Mouse (Mus musculus): ENCODE data around the gene Ergic1.

Gene Ergic1

GRCm38 (mm10) chr17:26600913-26601447 lies 39.7 kb downstream of the Ergic1 start:
- DNase-seq (ENCODE audit: low spot score), result no peak

- no peak for DNase-seq (ENCODE audit: low spot score)
Measured at GRCm38 (mm10) chr17:26601514-26601913, 40.2 kb downstream of the Ergic1 start.

GRCm38 (mm10) chr17:26601926-26602325 lies 40.6 kb downstream of the Ergic1 start:
- no peak for DNase-seq (ENCODE audit: low spot score)

- DNase-seq (ENCODE audit: low spot score), result peak; percentile 71
Measured at GRCm38 (mm10) chr17:26602371-26602885, 41.1 kb downstream of the Ergic1 start.

- DNase-seq (ENCODE audit: low spot score), result no peak
Measured at GRCm38 (mm10) chr17:26603311-26603710, 42.0 kb downstream of the Ergic1 start.

- peak; percentile 66 for DNase-seq (ENCODE audit: low spot score)
Measured at GRCm38 (mm10) chr17:26605636-26606035, 44.3 kb downstream of the Ergic1 start.

GRCm38 (mm10) chr17:26606516-26606915 lies 45.2 kb downstream of the Ergic1 start:
- DNase-seq (ENCODE audit: low spot score), result no peak

GRCm38 (mm10) chr17:26608348-26608747 lies 47.1 kb downstream of the Ergic1 start:
- DNase-seq (ENCODE audit: low spot score), result no peak

GRCm38 (mm10) chr17:26608877-26609276 lies 47.6 kb downstream of the Ergic1 start:
- DNase-seq (ENCODE audit: low spot score), result no peak

GRCm38 (mm10) chr17:26609820-26610219 lies 48.5 kb downstream of the Ergic1 start:
- no peak for DNase-seq (ENCODE audit: low spot score)

GRCm38 (mm10) chr17:26611328-26611727 lies 50.0 kb downstream of the Ergic1 start:
- DNase-seq (ENCODE audit: low spot score), result peak; percentile 27

- DNase-seq (ENCODE audit: low spot score), result no peak
Measured at GRCm38 (mm10) chr17:26611918-26612317, 50.6 kb downstream of the Ergic1 start.

- DNase-seq (ENCODE audit: low spot score), result no peak
Measured at GRCm38 (mm10) chr17:26614286-26614685, 53.0 kb downstream of the Ergic1 start.

- DNase-seq (ENCODE audit: low spot score), result no peak
Measured at GRCm38 (mm10) chr17:26614708-26615486, 53.6 kb downstream of the Ergic1 start.

- DNase-seq (ENCODE audit: low spot score), result peak; percentile 78
Measured at GRCm38 (mm10) chr17:26616696-26617095, 55.4 kb downstream of the Ergic1 start.

- no peak for DNase-seq (ENCODE audit: low spot score)
Measured at GRCm38 (mm10) chr17:26618498-26618897, 57.2 kb downstream of the Ergic1 start.

- no peak for DNase-seq (ENCODE audit: low spot score)
Measured at GRCm38 (mm10) chr17:26619577-26619976, 58.3 kb downstream of the Ergic1 start.

- no peak for DNase-seq (ENCODE audit: low spot score)
Measured at GRCm38 (mm10) chr17:26620292-26620691, 59.0 kb downstream of the Ergic1 start.

GRCm38 (mm10) chr17:26620786-26621766 lies 59.8 kb downstream of the Ergic1 start:
- peak; percentile 65 for DNase-seq (ENCODE audit: low spot score)

- no peak for DNase-seq (ENCODE audit: low spot score)
Measured at GRCm38 (mm10) chr17:26621912-26622311, 60.6 kb downstream of the Ergic1 start.

- DNase-seq (ENCODE audit: low spot score), result no peak
Measured at GRCm38 (mm10) chr17:26623991-26624390, 62.7 kb downstream of the Ergic1 start.

GRCm38 (mm10) chr17:26624999-26625398 lies 63.7 kb downstream of the Ergic1 start:
- no peak for DNase-seq (ENCODE audit: low spot score)

All from urinary bladder, postnatal 14 days (tissue).